Mouse (Mus musculus) bone marrow macrophage, adult 2 months (primary cell): Measurements from ENCODE around the gene Ifit2. TPM values are rescaled to one million over a fixed set of nuclear protein-coding genes. Genes with fewer than 3 reads are reported as not detected.

Experiments used
- H3K27ac ChIP-seq: 2 replicates; pipeline ENCODE4 v1.5.1; 2012; ENCODE audit warnings: low read depth, low read length; ENCODE audit not compliant: insufficient read depth
- H3K4me1 ChIP-seq: 2 replicates; pipeline ENCODE4 v1.6.1; 2012; ENCODE audit warnings: low read length; ENCODE audit not compliant: control insufficient read depth, insufficient read depth
- H3K4me3 ChIP-seq: 2 replicates; pipeline ENCODE4 v1.5.1; 2012; ENCODE audit warnings: mild to moderate bottlenecking, low read length, moderate library complexity; ENCODE audit not compliant: insufficient read depth
- CTCF ChIP-seq: IDR thresholded peaks from 2 replicates; pipeline ENCODE4 v1.5.1; 2012; ENCODE audit warnings: low read depth, mild to moderate bottlenecking, low read length, moderate library complexity
- POLR2A ChIP-seq: IDR thresholded peaks from 2 replicates; pipeline ENCODE4 v1.6.1; 2012; ENCODE audit warnings: mild to moderate bottlenecking, low read depth, low read length, borderline replicate concordance
- polyA plus RNA-seq: library from polyadenylated mRNA; stranded (reverse); fragments of >200 nt; gene quantifications from 2 replicates; pipeline ENCODE4 v1.2.4, GENCODE M21; 2012; ENCODE audit not compliant: missing spikeins, insufficient read depth, insufficient read length

Gene Ifit2
- polyA plus RNA-seq = 42.7 and 46.3 TPM in 2 replicates

- TF ChIP-seq POLR2A = no peak
- peak; percentile 52 for TF ChIP-seq CTCF
- 0 out of 2 replicates have a peak within 1 kb of the TSS, but pooled peaks have one; percentile 15 for H3K27ac ChIP-seq
- H3K4me3 ChIP-seq = peak within 1 kb of the TSS; percentile 87
- H3K4me1 ChIP-seq = peaks cover 20% of the 10 kb centered on the region
Observed at GRCm38 (mm10) chr19:34550534-34551223, at the start of gene Ifit2. Gene Ifit2 (plus strand): TSS chr19:34550694.

GRCm38 (mm10) chr19:34500763-34501162 lies 49.7 kb upstream of the Ifit2 start:
- peaks cover 2% of the 10 kb centered on the region; the same call in 1 of the 2 replicates for H3K4me1 ChIP-seq
- no peak overlapping the region for H3K27ac ChIP-seq
- TF ChIP-seq POLR2A (no peak), CTCF (peak; percentile 43; the same call in 1 of the 2 replicates)
- no peak overlapping the region for H3K4me3 ChIP-seq

- Histone ChIP-seq H3K4me3 (no peak overlapping the region), H3K4me1 (peaks cover 6% of the 10 kb centered on the region), H3K27ac (no peak overlapping the region)
- TF ChIP-seq POLR2A = no peak
- TF ChIP-seq CTCF = no peak
Observed at GRCm38 (mm10) chr19:34505161-34505721, 45.3 kb upstream of the Ifit2 start.

DNA sequence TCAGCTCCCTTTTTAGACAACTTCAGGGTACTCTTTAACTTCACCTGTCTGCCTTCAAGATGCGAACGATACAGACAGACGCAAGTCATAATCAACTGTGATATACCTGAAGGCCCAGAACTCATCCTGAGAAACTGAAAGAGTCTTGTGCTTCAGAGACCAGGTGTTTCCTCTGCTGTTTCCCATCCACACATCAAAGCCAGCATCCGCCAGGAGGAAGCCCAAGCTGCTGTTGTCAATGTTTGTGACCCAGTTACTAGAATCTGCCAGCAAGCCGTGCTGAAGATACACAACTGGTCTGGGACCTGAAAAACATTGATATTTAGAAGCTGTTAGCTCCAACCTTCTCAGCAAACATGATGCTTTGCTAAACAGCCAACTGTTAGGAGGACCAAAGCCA lies 39.8 kb upstream of the Ifit2 start:
- no peak for TF ChIP-seq CTCF
- no peak for TF ChIP-seq POLR2A
- Histone ChIP-seq H3K27ac (0 out of 2 replicates have a peak overlapping the region, but pooled peaks have one; percentile 2), H3K4me1 (peaks cover 34% of the 10 kb centered on the region), H3K4me3 (no peak overlapping the region)

- Histone ChIP-seq H3K27ac (peak overlapping the region; percentile 24), H3K4me1 (peaks cover 41% of the 10 kb centered on the region), H3K4me3 (no peak overlapping the region)
- TF ChIP-seq POLR2A (no peak), CTCF (no peak)
Observed at GRCm38 (mm10) chr19:34511528-34511927, 39.0 kb upstream of the Ifit2 start.

DNA sequence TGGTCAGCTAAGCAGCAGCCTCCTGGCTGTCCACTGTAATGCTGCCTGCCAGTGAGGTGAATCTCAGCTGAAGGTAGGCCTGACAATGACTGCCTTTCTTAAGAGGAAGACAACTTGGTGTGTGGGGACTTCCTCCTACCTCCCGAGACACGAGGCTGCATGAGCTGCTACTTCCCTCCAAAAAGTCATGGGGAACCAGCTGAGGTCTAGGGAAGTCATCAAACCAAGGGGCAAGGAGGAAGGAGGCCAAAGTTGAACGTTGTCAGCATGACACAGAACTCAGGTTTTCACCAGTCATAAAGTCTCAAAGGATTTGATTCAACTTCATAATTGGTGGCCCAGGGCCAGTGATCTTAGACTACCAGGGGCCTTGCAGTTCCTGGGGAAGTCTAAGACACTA lies 34.8 kb upstream of the Ifit2 start:
- H3K27ac ChIP-seq = peak overlapping the region; percentile 93
- TF ChIP-seq POLR2A (no peak), CTCF (no peak)

GRCm38 (mm10) chr19:34516346-34516745 lies 34.1 kb upstream of the Ifit2 start:
- H3K4me1 ChIP-seq = peaks cover 77% of the 10 kb centered on the region
- H3K27ac ChIP-seq = peak overlapping the region; percentile 93
- TF ChIP-seq POLR2A (no peak), CTCF (no peak)
- H3K4me3 ChIP-seq = no peak overlapping the region

More for the DNA sequence above, 34.8 kb upstream of the Ifit2 start:
- Histone ChIP-seq H3K4me3 (no peak overlapping the region), H3K4me1 (peaks cover 75% of the 10 kb centered on the region)

DNA sequence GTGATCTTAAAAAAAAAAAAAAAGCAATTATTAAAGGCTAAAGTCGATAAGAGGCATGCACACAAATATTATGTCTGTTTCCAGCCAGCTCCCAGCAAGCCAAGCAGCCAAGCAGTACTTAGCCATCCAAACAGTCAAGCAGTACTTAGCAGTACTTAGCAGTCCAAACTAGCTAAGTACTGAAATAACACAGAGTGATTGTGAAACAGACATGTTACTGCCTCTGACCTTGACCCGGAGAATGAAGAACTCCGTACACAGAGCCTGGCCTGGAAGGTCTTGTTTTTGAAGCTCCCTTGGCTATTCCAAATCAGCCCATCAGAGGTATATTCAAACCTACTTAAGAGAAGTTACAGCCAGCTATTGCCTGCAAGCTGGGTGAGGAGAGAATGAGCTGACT lies 33.3 kb upstream of the Ifit2 start:
- no peak for TF ChIP-seq CTCF
- no peak for TF ChIP-seq POLR2A
- no peak overlapping the region for H3K4me3 ChIP-seq
- peaks cover 76% of the 10 kb centered on the region for H3K4me1 ChIP-seq
- peak overlapping the region; percentile 93 for H3K27ac ChIP-seq

GRCm38 (mm10) chr19:34517812-34518594 lies 32.5 kb upstream of the Ifit2 start:
- TF ChIP-seq POLR2A = no peak
- no peak for TF ChIP-seq CTCF
- Histone ChIP-seq H3K4me1 (peaks cover 76% of the 10 kb centered on the region), H3K4me3 (no peak overlapping the region), H3K27ac (peak overlapping the region; percentile 98)
